Mouse (Mus musculus): ENCODE results near the gene Nisch. TPM values are rescaled to one million over a fixed set of nuclear protein-coding genes. Genes with fewer than 3 reads are reported as not detected.

Gene Nisch
- polyA plus RNA-seq, 1 experiment from 2014 or later = 217 TPM

DNA sequence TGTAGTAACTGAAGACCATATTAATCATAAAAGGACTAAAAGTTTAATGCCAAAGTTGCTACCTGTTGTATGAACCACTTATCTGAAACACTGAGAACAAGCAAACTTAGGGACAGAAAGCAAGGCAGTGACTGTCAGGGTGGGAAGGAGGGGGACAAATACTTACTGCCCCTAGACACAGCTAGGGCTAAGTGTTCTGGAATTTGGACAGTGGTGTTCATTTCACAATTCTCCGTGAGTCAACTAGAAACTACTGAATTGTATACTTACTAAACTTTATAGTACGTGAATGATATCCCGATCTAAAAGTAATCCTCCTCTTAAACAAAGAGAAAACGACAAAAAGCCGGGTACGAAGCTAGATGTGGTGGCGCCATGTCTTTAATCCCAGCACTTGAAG, 17.1 kb downstream of the Nisch start:
- no peaks in the 10 kb centered on the region for H3K27me3 ChIP-seq (replicated peaks; ENCODE audit: control insufficient read depth, insufficient read depth, low read length)
- no peak for DNase-seq (ENCODE audit: low spot score)
- H3K9ac ChIP-seq (ENCODE audit: low read length) = no peak overlapping the region
- 94% methylated on average over 7 of the region's 7 CpGs for WGBS
- H3K4me2 ChIP-seq (ENCODE audit: low read length) = no peak overlapping the region
- no peak overlapping the region for H3K4me3 ChIP-seq (ENCODE audit: low read depth, low read length)
- no peak for ATAC-seq
- no peaks in the 10 kb centered on the region for H3K9me3 ChIP-seq (replicated peaks; ENCODE audit: control insufficient read depth, low read length)
- no peak overlapping the region for H3K27ac ChIP-seq (ENCODE audit: low read depth, low read length)
- H3K4me1 ChIP-seq (ENCODE audit: control insufficient read depth, insufficient read depth, low read length) = peaks cover 5% of the 10 kb centered on the region; the same call in 1 of the 2 replicates
- peaks cover 94% of the 10 kb centered on the region for H3K36me3 ChIP-seq (ENCODE audit: control insufficient read depth, insufficient read depth, low read length)

DNA sequence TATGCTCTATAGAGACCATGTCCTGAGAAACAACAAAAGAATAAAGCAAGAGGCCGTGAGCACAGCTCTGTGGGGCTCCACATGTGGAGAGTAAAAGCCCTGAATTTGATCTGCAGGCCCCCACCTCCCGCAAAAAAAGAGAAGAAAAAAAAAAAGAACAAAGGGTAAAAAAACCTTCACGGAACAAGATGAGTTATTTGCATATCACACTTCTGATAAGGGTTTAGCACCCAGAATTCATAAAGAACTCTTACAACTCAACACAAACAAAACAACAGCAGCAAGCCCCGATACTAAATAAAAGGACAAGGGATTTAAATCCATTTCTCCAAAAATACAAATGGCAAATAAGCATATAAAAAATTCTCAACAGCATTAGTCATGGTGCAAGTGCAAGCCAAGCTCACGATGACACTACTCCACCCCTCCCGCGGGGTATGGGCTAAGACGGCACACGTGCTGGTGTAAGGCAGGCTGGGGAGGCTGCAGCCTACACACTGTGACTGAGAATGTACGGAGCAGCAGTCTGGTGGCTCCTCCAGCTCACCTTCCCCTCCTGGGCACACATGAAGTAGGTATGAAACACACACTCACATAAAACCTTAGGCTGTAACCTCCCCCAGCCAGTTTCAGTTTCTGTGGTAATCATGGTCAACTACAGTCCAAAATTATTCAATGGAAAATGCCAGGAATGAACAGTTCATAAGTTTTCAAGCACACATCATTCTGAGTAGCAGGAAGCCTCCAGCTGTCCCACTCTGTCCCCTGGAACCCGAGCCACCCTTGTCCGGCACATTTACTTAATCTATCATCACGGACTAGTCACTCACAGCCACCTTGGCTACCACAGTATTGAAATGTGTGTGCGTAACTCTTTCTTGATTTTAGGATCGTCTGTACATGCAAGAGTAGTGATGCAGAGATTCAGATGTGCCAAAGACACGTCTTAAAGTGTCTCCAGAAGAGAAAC, 18.9 kb downstream of the Nisch start:
- peaks cover 89% of the 10 kb centered on the region for H3K36me3 ChIP-seq (ENCODE audit: control insufficient read depth, insufficient read depth, low read length)
- 70% methylated on average over 16 of the region's 16 CpGs for WGBS

DNA sequence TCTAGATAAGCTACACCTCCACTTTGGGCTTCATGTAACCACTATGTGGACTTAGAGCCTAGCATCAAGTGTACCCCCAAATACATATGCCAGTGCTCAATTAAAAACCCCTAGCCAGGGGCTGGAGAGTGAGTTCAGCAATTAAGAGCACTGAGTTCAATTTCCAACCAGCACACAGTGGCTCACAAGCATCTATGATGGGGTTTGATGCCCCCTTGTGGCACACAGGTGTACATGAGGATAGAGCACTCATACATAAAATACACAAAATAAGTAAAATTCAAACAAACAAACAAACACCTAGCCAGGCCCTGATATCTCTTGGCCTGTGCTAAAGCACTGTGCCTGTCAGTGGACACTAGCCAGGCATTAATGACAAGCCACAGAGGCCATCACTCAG, 20.8 kb downstream of the Nisch start:
- Histone ChIP-seq H3K4me3 (ENCODE audit: low read depth, low read length) (no peak overlapping the region), H3K27ac (ENCODE audit: low read depth, low read length) (no peak overlapping the region), H3K9ac (ENCODE audit: low read length) (no peak overlapping the region), H3K27me3 (replicated peaks; ENCODE audit: control insufficient read depth, insufficient read depth, low read length) (no peaks in the 10 kb centered on the region), H3K4me2 (ENCODE audit: low read length) (no peak overlapping the region), H3K36me3 (ENCODE audit: control insufficient read depth, insufficient read depth, low read length) (peaks cover 89% of the 10 kb centered on the region), H3K4me1 (ENCODE audit: control insufficient read depth, insufficient read depth, low read length) (peaks cover 2% of the 10 kb centered on the region; the same call in 1 of the 2 replicates), H3K9me3 (replicated peaks; ENCODE audit: control insufficient read depth, low read length) (no peaks in the 10 kb centered on the region)
- DNase-seq (ENCODE audit: low spot score) (peak; percentile 59), ATAC-seq (no peak; the same call in 1 of the 2 replicates)

More for the DNA sequence above, 18.9 kb downstream of the Nisch start:
- no peaks in the 10 kb centered on the region for H3K27me3 ChIP-seq (replicated peaks; ENCODE audit: control insufficient read depth, insufficient read depth, low read length)
- no peak overlapping the region for H3K4me3 ChIP-seq (ENCODE audit: low read depth, low read length)
- no peak overlapping the region for H3K27ac ChIP-seq (ENCODE audit: low read depth, low read length)
- H3K4me1 ChIP-seq (ENCODE audit: control insufficient read depth, insufficient read depth, low read length) = peaks cover 2% of the 10 kb centered on the region; the same call in 1 of the 2 replicates
- H3K9me3 ChIP-seq (replicated peaks; ENCODE audit: control insufficient read depth, low read length) = no peaks in the 10 kb centered on the region
- H3K9ac ChIP-seq (ENCODE audit: low read length) = no peak overlapping the region
- DNase-seq (ENCODE audit: low spot score) (no peak), ATAC-seq (no peak; the same call in 1 of the 2 replicates)
- H3K4me2 ChIP-seq (ENCODE audit: low read length) = no peak overlapping the region

DNA sequence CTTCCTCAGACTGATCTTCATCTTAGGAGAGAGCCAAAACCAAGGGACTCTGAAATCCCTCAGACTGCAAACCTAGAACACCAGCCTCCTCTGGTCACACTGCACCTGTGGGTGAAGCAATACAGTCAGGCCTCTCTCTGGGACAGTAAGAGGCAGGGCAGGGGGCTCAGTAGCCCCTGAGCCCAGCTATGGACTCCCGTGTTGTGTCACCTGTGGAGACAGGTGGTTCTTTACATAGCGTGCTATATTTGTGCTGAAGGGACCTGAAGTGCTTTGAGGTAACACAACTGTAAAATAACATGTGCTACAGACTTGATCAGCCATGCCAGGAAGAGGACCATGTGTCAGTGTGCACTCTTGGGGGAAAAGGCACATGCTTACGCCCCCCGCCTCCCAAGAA, 21.2 kb downstream of the Nisch start:
- no peak for DNase-seq (ENCODE audit: low spot score)
- Histone ChIP-seq H3K4me1 (ENCODE audit: control insufficient read depth, insufficient read depth, low read length) (peaks cover 2% of the 10 kb centered on the region; the same call in 1 of the 2 replicates), H3K4me2 (ENCODE audit: low read length) (no peak overlapping the region), H3K9ac (ENCODE audit: low read length) (no peak overlapping the region), H3K9me3 (replicated peaks; ENCODE audit: control insufficient read depth, low read length) (no peaks in the 10 kb centered on the region), H3K27me3 (replicated peaks; ENCODE audit: control insufficient read depth, insufficient read depth, low read length) (no peaks in the 10 kb centered on the region), H3K36me3 (ENCODE audit: control insufficient read depth, insufficient read depth, low read length) (peaks cover 89% of the 10 kb centered on the region), H3K4me3 (ENCODE audit: low read depth, low read length) (no peak overlapping the region), H3K27ac (ENCODE audit: low read depth, low read length) (no peak overlapping the region)
- no peak for ATAC-seq
- 91% methylated on average over 4 of the region's 4 CpGs for WGBS

DNA sequence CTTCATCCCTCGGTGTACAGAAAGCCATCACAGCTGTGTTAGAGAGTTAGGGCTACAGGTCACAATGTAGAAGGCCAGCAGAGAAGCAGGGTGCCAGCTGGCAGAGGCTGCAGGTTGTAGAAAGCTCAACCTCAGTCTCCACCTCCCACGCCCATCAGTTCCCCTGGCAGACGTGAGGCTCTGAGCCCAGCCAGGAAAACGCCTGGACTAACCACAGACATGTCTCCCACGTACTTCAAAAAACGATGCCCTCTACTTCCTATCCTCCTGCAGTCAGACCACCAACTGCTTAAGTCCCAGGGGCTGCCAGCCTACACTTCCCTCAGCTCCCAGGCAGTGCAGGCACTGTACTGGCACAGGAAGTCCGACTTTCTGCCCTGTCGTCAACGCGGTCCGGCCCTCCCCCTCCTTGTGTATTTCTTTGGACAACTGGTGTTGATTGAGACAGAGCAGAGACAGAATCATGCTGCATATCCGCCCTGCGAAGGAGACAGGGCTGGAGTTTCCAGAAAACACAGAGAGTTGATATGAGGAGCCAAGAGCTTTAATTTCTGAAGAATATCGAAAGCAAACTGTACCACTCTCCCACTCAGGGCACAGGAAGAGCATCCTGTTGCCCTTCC, 21.7 kb downstream of the Nisch start:
- Histone ChIP-seq H3K36me3 (ENCODE audit: control insufficient read depth, insufficient read depth, low read length) (peaks cover 89% of the 10 kb centered on the region), H3K4me1 (ENCODE audit: control insufficient read depth, insufficient read depth, low read length) (peaks cover 2% of the 10 kb centered on the region; the same call in 1 of the 2 replicates), H3K4me3 (ENCODE audit: low read depth, low read length) (no peak overlapping the region), H3K27ac (ENCODE audit: low read depth, low read length) (0 out of 2 replicates have a peak overlapping the region, but pooled peaks have one; percentile 15), H3K9me3 (replicated peaks; ENCODE audit: control insufficient read depth, low read length) (no peaks in the 10 kb centered on the region), H3K9ac (ENCODE audit: low read length) (no peak overlapping the region), H3K4me2 (ENCODE audit: low read length) (no peak overlapping the region), H3K27me3 (replicated peaks; ENCODE audit: control insufficient read depth, insufficient read depth, low read length) (no peaks in the 10 kb centered on the region)
- 77% methylated on average over 14 of the region's 14 CpGs for WGBS
- DNase-seq (ENCODE audit: low spot score) (no peak), ATAC-seq (no peak)

DNA sequence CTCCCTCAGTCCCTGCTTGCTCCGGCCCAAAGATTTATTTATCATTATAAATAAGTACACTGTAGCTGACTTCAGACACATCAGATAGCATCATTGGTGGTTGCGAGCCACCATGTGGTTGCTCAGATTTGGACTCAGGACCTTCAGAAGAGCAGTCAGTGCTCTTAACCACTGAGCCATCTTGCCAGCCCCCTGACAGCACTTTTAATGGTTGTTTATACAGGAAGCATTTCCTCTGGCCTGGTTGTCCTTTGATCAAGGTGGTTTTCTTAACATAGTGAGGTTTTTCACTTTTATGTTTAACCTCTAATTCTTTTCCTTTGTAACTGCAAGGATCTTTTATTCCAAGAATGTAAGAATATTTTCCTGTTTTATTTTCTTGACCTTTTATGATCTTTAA, 22.3 kb downstream of the Nisch start:
- no peak for ATAC-seq
- no peak overlapping the region for H3K27ac ChIP-seq (ENCODE audit: low read depth, low read length)

DNA sequence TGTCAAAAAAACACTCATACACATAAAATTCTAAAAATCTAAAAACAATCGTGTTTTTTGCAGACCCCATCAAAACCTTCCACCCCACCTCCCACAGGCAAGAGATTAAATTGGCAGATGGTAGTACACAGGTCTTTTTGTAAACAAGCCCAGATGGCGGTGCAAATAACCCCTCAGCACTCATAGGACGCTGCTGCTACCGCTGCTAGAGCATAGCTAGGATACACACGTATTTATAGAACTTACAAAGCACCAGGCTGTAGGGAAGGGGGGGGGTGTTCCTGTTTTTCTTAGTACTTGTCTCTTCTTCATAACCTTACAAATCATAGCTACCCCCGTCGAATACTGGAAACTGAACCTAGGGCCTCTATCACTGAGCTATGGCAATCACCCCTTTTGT, 23.0 kb downstream of the Nisch start:
- DNase-seq (ENCODE audit: low spot score) = peak; percentile 58
- H3K4me3 ChIP-seq (ENCODE audit: low read depth, low read length) = no peak overlapping the region
- 71% methylated on average over 7 of the region's 7 CpGs for WGBS
- no peak overlapping the region for H3K27ac ChIP-seq (ENCODE audit: low read depth, low read length)
- no peak overlapping the region for H3K9ac ChIP-seq (ENCODE audit: low read length)
- peaks cover 91% of the 10 kb centered on the region for H3K36me3 ChIP-seq (ENCODE audit: control insufficient read depth, insufficient read depth, low read length)
- H3K27me3 ChIP-seq (replicated peaks; ENCODE audit: control insufficient read depth, insufficient read depth, low read length) = no peaks in the 10 kb centered on the region
- peaks cover 2% of the 10 kb centered on the region; the same call in 1 of the 2 replicates for H3K4me1 ChIP-seq (ENCODE audit: control insufficient read depth, insufficient read depth, low read length)
- H3K4me2 ChIP-seq (ENCODE audit: low read length) = no peak overlapping the region
- ATAC-seq = peak; percentile 64; the same call in 1 of the 2 replicates
- H3K9me3 ChIP-seq (replicated peaks; ENCODE audit: control insufficient read depth, low read length) = no peaks in the 10 kb centered on the region

More for the DNA sequence above, 22.3 kb downstream of the Nisch start:
- Histone ChIP-seq H3K9ac (ENCODE audit: low read length) (no peak overlapping the region), H3K4me3 (ENCODE audit: low read depth, low read length) (no peak overlapping the region), H3K4me2 (ENCODE audit: low read length) (no peak overlapping the region), H3K4me1 (ENCODE audit: control insufficient read depth, insufficient read depth, low read length) (peaks cover 2% of the 10 kb centered on the region; the same call in 1 of the 2 replicates), H3K9me3 (replicated peaks; ENCODE audit: control insufficient read depth, low read length) (no peaks in the 10 kb centered on the region), H3K27me3 (replicated peaks; ENCODE audit: control insufficient read depth, insufficient read depth, low read length) (no peaks in the 10 kb centered on the region), H3K36me3 (ENCODE audit: control insufficient read depth, insufficient read depth, low read length) (peaks cover 89% of the 10 kb centered on the region)
- WGBS = 96% methylated on average over 2 of the region's 2 CpGs
- DNase-seq (ENCODE audit: low spot score) = no peak

DNA sequence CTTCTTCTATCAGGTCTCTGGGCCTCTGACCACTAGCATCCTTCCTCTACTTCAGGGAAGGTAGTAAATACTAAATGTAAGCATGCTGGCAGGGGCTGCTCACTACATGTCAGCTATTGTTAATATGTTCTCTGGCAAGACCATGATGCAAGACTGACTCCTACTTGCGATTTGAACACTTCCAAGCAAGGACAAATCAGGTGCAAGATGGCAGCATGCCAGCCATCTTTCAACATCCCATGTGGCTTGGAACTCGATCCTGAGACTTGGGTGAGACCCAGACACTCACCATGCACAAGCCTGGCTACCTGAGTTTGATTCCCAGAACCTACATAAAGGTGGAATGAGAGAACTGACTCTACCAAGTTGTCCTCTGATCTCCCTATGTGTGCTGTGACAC, 24.8 kb downstream of the Nisch start:
- H3K27ac ChIP-seq (ENCODE audit: low read depth, low read length) = no peak overlapping the region
- ATAC-seq (no peak), DNase-seq (ENCODE audit: low spot score) (peak; percentile 33)
- H3K9ac ChIP-seq (ENCODE audit: low read length) = no peak overlapping the region
- H3K4me1 ChIP-seq (ENCODE audit: control insufficient read depth, insufficient read depth, low read length) = peaks cover 2% of the 10 kb centered on the region; the same call in 1 of the 2 replicates
- no peaks in the 10 kb centered on the region for H3K27me3 ChIP-seq (replicated peaks; ENCODE audit: control insufficient read depth, insufficient read depth, low read length)
- no peak overlapping the region for H3K4me2 ChIP-seq (ENCODE audit: low read length)
- WGBS = 54% methylated on average over 2 of the region's 2 CpGs
- peaks cover 92% of the 10 kb centered on the region for H3K36me3 ChIP-seq (ENCODE audit: control insufficient read depth, insufficient read depth, low read length)
- no peaks in the 10 kb centered on the region for H3K9me3 ChIP-seq (replicated peaks; ENCODE audit: control insufficient read depth, low read length)
- H3K4me3 ChIP-seq (ENCODE audit: low read depth, low read length) = no peak overlapping the region

Measured in forebrain, embryonic 14.5 days (tissue).